Mouse (Mus musculus): ENCODE results near the gene Gm20388.

DNA sequence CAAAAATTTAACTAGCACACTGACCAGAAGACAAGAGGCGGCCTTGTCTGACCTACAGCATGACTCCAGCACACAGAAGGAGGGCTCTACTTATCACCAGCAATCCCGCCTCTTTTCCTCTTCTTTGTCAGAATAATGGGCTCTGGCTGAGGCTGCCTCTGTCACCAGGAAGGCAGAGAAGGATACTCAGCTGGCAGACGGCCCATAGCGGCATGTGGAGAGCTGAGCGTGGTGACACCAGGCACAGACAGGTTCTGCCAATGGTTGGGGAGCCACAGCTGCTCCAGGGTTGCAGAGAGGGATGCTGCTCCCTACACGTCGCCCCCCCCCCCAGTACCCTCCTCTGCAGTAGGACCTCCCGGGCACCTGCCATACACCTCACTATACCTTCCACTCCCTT is 450.7 kb downstream of the Gm20388 start:
- TF ChIP-seq ZC3H11A (IDR thresholded peaks at IDR 0.05; ENCODE audit: borderline replicate concordance, low read depth, low read length) (no peak), MAFK (IDR thresholded peaks at IDR 0.05; ENCODE audit: insufficient read depth, low read depth, low read length) (no peak), CHD2 (IDR thresholded peaks at IDR 0.05; ENCODE audit: low read depth, low read length) (no peak), HCFC1 (IDR thresholded peaks at IDR 0.05; ENCODE audit: borderline replicate concordance, insufficient read depth, low read length) (no peak), ZNF384 (IDR thresholded peaks at IDR 0.05; ENCODE audit: low read depth, low read length) (no peak)
